Mouse (Mus musculus) intestine, embryonic 15.5 days (tissue): ENCODE results near the gene Nop16. TPM values are rescaled to one million over a fixed set of nuclear protein-coding genes. Genes with fewer than 3 reads are reported as not detected.
A peak's percentile ranks its signal among the peaks of the same experiment; 100 is the strongest.

Experiments used
- ATAC-seq: fragments of 200-750 bp; cut with Nextera tagmentation; 2 replicates; pipeline ENCODE4 v1.8.0; 2017; ENCODE audit warnings: moderate TSS enrichment, moderate library complexity
- H3K27ac ChIP-seq: fragments of 300-500 bp; sonication (generic); 2 replicates; pipeline ENCODE4 v1.5.1; 2015; ENCODE audit warnings: mild to moderate bottlenecking, inconsistent platforms
- H3K27me3 ChIP-seq: fragments of 300-500 bp; sonication (generic); replicated peaks from 2 replicates; pipeline ENCODE4 v1.6.1; 2015; ENCODE audit warnings: inconsistent platforms
- H3K36me3 ChIP-seq: fragments of 300-500 bp; sonication (generic); 2 replicates; pipeline ENCODE4 v1.6.1; 2015; ENCODE audit warnings: inconsistent platforms
- H3K4me1 ChIP-seq: fragments of 300-500 bp; sonication (generic); replicated peaks from 2 replicates; pipeline ENCODE4 v1.6.1; 2015; ENCODE audit warnings: inconsistent platforms
- H3K4me2 ChIP-seq: fragments of 300-500 bp; sonication (generic); replicated peaks from 2 replicates; pipeline ENCODE4 v1.6.1; 2015; ENCODE audit warnings: mild to moderate bottlenecking, inconsistent platforms
- H3K4me3 ChIP-seq: fragments of 300-500 bp; sonication (generic); replicated peaks from 2 replicates; pipeline ENCODE4 v1.5.1; 2015; ENCODE audit warnings: inconsistent platforms
- H3K9ac ChIP-seq: fragments of 300-500 bp; sonication (generic); 2 replicates; pipeline ENCODE4 v1.6.1; 2015; ENCODE audit warnings: inconsistent platforms
- H3K9me3 ChIP-seq: fragments of 300-500 bp; sonication (generic); 2 replicates; pipeline ENCODE4 v1.6.1; 2016; ENCODE audit warnings: inconsistent platforms
- WGBS: fragments of 180-500 bp; shearing (Covaris S2); methylation state at CpG from one replicate; pipeline ENCODE4 v1.1.7; 2015; 5-methylcytosine and 5-hydroxymethylcytosine counted together
- polyA plus RNA-seq: library from polyadenylated mRNA; unstranded; fragments of >200 nt; fragmentation: Nextera tagmentation; extraction: Ambion mirVana; gene quantifications from 2 replicates; pipeline ENCODE4 v1.2.1, GENCODE M21; 2015

Nop16 gene
- polyA plus RNA-seq, 1 experiment from 2014 or later = 86.1 TPM

DNA sequence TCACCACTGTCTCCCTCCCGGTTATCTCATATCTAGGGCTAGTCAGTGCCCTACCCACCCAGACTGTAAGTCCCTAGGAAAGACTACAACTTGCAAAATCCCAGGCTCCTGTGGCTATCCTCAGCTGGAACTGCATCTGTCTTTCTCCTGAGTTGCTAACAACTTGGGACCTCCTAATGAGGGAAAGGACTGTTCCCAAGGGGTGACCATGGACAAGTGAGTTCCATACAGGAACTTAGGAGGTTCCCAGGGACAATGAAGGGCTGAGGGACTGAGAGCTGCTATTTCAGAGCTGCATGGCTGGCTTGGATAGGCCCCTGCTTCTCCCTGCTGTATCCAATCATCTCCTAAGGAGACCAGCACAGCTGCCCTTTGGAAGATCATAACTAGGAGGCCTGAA lies 19.4 kb upstream of the Nop16 start:
- Histone ChIP-seq H3K36me3 (no peaks in the 10 kb centered on the region), H3K27me3 (no peaks in the 10 kb centered on the region), H3K27ac (0 out of 2 replicates have a peak overlapping the region, but pooled peaks have one; percentile 46), H3K4me2 (peak overlapping the region; percentile 17; the same call in 1 of the 2 replicates), H3K9ac (no peak overlapping the region), H3K4me3 (no peak overlapping the region), H3K4me1 (peaks cover 9% of the 10 kb centered on the region; the same call in 1 of the 2 replicates), H3K9me3 (no peaks in the 10 kb centered on the region)
- no peak for ATAC-seq
- 34% methylated on average over 1 of the region's 1 CpGs for WGBS

GRCm38 (mm10) chr13:54608666-54609065 lies 18.8 kb upstream of the Nop16 start:
- 0 out of 2 replicates have a peak overlapping the region, but pooled peaks have one; percentile 46 for H3K27ac ChIP-seq
- peak overlapping the region; percentile 17; the same call in 1 of the 2 replicates for H3K4me2 ChIP-seq
- H3K27me3 ChIP-seq = no peaks in the 10 kb centered on the region
- 35% methylated on average over 8 of the region's 8 CpGs for WGBS
- ATAC-seq = no peak
- no peak overlapping the region for H3K4me3 ChIP-seq
- peaks cover 10% of the 10 kb centered on the region; the same call in 1 of the 2 replicates for H3K4me1 ChIP-seq
- H3K9ac ChIP-seq = no peak overlapping the region
- H3K36me3 ChIP-seq = no peaks in the 10 kb centered on the region
- no peaks in the 10 kb centered on the region for H3K9me3 ChIP-seq

DNA sequence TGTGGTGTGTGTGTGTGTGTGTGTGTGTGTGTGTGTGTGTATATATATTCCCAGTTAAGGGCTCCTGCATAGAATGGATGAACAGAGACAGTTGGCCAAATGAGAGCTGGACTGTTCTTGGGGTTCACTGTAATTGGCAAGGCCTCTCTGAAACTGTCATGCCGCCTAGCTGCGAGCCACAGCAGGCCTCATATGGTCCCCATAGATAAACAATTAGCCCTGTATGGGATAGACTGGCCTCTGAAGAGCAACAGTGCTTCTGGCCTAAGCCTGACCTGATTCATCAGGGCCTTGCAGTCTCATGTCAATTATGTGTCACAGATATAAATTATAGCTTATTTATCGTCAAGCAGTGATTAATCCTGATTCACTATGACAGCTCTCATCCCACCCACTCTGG lies 18.1 kb upstream of the Nop16 start:
- H3K9ac ChIP-seq = no peak overlapping the region
- H3K4me3 ChIP-seq = no peak overlapping the region
- 70% methylated on average over 3 of the region's 3 CpGs for WGBS
- no peak for ATAC-seq
- H3K27me3 ChIP-seq = no peaks in the 10 kb centered on the region
- no peaks in the 10 kb centered on the region for H3K9me3 ChIP-seq
- no peaks in the 10 kb centered on the region for H3K36me3 ChIP-seq
- peaks cover 16% of the 10 kb centered on the region; the same call in 1 of the 2 replicates for H3K4me1 ChIP-seq
- 0 out of 2 replicates have a peak overlapping the region, but pooled peaks have one; percentile 17 for H3K4me2 ChIP-seq
- no peak overlapping the region for H3K27ac ChIP-seq

DNA sequence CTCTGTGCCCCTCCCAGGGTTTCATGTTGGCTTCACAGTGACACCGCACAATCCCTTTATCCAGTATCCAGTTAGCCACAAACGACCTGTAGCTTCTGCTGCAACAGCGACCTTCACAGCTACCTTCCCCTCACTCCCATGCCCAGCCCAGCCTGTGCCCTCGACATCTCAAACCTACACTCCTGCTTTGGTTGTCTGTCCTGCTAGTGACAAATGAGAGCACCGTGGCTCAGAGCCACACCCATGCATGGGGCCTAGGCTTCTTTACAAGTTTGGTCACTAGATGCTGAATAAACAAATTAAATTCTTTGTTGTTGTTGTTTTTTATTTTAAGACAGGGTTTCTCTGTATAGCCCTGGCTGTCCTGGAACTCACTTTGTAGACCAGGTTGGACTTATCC lies 17.3 kb upstream of the Nop16 start:
- Histone ChIP-seq H3K4me1 (peaks cover 21% of the 10 kb centered on the region; the same call in 1 of the 2 replicates), H3K27ac (no peak overlapping the region), H3K4me2 (no peak overlapping the region), H3K36me3 (no peaks in the 10 kb centered on the region), H3K9me3 (no peaks in the 10 kb centered on the region), H3K27me3 (no peaks in the 10 kb centered on the region), H3K4me3 (no peak overlapping the region), H3K9ac (no peak overlapping the region)
- 62% methylated on average over 5 of the region's 5 CpGs for WGBS
- ATAC-seq = no peak

DNA sequence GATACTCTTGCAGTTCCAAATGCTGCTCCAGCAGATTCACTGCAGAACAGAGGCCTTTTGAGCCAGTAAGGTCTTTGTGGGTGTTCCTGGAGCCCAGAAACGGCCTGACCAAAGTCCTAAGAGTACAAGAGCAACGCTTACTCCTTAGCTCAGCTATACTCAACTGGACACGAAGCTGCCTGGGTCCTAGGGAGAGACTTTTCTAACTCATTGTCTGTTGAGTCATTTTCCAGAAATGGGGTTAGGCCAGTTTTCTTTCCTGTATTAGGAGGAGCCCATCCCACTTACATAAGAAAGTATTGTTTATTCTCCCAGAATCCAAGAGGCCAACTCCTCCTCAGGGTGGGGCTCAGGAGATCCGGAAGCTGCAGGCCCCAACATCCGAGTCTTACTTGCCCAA lies 15.5 kb upstream of the Nop16 start:
- Histone ChIP-seq H3K9me3 (no peaks in the 10 kb centered on the region), H3K9ac (no peak overlapping the region), H3K36me3 (no peaks in the 10 kb centered on the region), H3K4me3 (no peak overlapping the region), H3K27ac (peak overlapping the region; percentile 57), H3K4me1 (peaks cover 21% of the 10 kb centered on the region; the same call in 1 of the 2 replicates), H3K4me2 (no peak overlapping the region), H3K27me3 (no peaks in the 10 kb centered on the region)
- peak; percentile 24; the same call in 1 of the 2 replicates for ATAC-seq
- 59% methylated on average over 5 of the region's 5 CpGs for WGBS

DNA sequence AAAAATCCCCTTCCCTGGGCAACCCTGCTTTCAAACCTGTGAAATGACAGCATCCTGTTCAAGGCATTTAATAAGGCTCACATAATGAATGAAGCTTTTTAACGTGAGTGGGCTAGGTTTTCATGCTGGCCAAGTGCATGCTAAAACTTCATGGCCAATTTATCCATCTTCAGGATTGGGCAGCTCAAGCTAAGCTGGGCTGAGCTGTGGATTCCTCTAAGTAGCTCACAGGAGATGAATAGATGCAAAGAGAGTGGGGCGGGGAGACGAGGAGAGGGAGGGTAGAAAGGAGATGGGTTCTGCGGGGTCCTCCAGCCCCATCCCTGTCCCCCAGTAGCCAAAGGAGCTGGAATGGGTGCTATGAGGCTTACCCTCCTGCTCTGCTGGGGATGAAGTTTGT lies 14.3 kb upstream of the Nop16 start:
- no peak for ATAC-seq
- no peak overlapping the region for H3K4me2 ChIP-seq
- WGBS = 70% methylated on average over 4 of the region's 4 CpGs
- H3K9ac ChIP-seq = no peak overlapping the region
- no peaks in the 10 kb centered on the region for H3K36me3 ChIP-seq
- H3K27me3 ChIP-seq = no peaks in the 10 kb centered on the region
- 0 out of 2 replicates have a peak, but pooled peaks cover 21% of the 10 kb centered on the region for H3K4me1 ChIP-seq
- H3K27ac ChIP-seq = no peak overlapping the region
- no peak overlapping the region for H3K4me3 ChIP-seq
- H3K9me3 ChIP-seq = no peaks in the 10 kb centered on the region

DNA sequence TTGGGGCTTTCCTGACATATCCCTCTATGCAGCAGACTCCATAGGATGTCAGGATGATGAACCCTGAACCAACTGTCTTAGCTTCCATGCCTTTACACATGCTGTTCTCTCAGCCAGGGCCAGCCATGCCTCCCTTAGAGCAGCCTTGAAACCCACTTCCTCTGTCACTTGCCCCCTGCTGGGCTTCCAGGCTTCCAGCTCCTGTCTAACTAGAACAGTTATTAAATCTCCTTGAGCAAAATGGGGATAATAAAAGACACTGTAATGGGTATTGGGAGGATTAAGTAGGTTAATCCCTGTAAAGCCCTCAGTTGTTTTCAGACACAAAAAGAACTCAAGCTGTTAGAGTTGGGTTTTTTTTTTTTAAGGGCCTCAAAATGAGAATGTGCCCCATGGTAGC lies 13.6 kb upstream of the Nop16 start:
- Histone ChIP-seq H3K27ac (peak overlapping the region; percentile 81), H3K27me3 (no peaks in the 10 kb centered on the region), H3K4me3 (no peak overlapping the region), H3K36me3 (no peaks in the 10 kb centered on the region), H3K4me2 (no peak overlapping the region), H3K4me1 (0 out of 2 replicates have a peak, but pooled peaks cover 21% of the 10 kb centered on the region), H3K9ac (0 out of 2 replicates have a peak overlapping the region, but pooled peaks have one; percentile 4), H3K9me3 (no peaks in the 10 kb centered on the region)
- ATAC-seq = no peak

GRCm38 (mm10) chr13:54602639-54603111 lies 12.8 kb upstream of the Nop16 start:
- Histone ChIP-seq H3K27ac (peak overlapping the region; percentile 81), H3K9me3 (no peaks in the 10 kb centered on the region), H3K4me2 (0 out of 2 replicates have a peak overlapping the region, but pooled peaks have one; percentile 18), H3K4me1 (0 out of 2 replicates have a peak, but pooled peaks cover 19% of the 10 kb centered on the region), H3K27me3 (no peaks in the 10 kb centered on the region), H3K36me3 (peaks cover 3% of the 10 kb centered on the region; the same call in 1 of the 2 replicates), H3K4me3 (no peak overlapping the region), H3K9ac (no peak overlapping the region)
- 16% methylated on average over 3 of the region's 3 CpGs for WGBS
- peak; percentile 88 for ATAC-seq

DNA sequence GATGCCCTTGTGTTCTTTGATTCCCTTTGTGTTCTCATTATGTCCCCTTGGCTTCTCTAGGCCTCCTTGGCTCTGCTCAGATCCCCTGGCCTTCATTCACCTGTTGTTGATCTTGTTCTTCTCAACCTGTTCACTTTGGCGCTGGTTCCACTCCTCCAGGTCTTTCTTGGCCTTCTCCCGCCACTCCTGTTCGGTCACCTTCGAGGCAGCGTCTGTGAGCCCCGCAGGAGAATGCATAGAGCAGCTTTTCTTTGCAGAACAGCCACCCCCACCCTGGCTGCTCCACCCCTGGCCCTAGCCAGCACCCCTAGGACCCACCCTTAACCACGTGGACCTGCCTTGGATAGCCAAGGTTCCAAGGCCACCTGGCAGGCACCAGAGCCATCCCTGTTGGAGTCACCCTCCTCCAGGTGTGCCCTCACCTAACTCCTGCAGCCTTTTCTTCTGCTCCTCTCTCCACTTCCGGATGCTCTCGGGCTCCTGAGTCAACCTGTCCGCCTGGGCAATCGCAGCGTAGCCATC lies 8.8 kb upstream of the Nop16 start:
- no peaks in the 10 kb centered on the region for H3K27me3 ChIP-seq
- no peak overlapping the region for H3K4me2 ChIP-seq
- WGBS = 87% methylated on average over 12 of the region's 12 CpGs
- ATAC-seq = no peak
- no peaks in the 10 kb centered on the region for H3K9me3 ChIP-seq
- H3K4me3 ChIP-seq = no peak overlapping the region
- H3K27ac ChIP-seq = no peak overlapping the region
- no peak overlapping the region for H3K9ac ChIP-seq
- 0 out of 2 replicates have a peak, but pooled peaks cover 22% of the 10 kb centered on the region for H3K4me1 ChIP-seq
- peaks cover 4% of the 10 kb centered on the region; the same call in 1 of the 2 replicates for H3K36me3 ChIP-seq

GRCm38 (mm10) chr13:54596870-54597269 lies 7.0 kb upstream of the Nop16 start:
- WGBS = 65% methylated on average over 5 of the region's 5 CpGs
- no peak overlapping the region for H3K4me3 ChIP-seq
- no peak overlapping the region for H3K27ac ChIP-seq
- no peak overlapping the region for H3K9ac ChIP-seq
- no peaks in the 10 kb centered on the region for H3K9me3 ChIP-seq
- 0 out of 2 replicates have a peak, but pooled peaks have one; percentile 3 for ATAC-seq
- peaks cover 4% of the 10 kb centered on the region; the same call in 1 of the 2 replicates for H3K36me3 ChIP-seq
- H3K4me2 ChIP-seq = no peak overlapping the region
- H3K4me1 ChIP-seq = 0 out of 2 replicates have a peak, but pooled peaks cover 8% of the 10 kb centered on the region
- H3K27me3 ChIP-seq = no peaks in the 10 kb centered on the region

DNA sequence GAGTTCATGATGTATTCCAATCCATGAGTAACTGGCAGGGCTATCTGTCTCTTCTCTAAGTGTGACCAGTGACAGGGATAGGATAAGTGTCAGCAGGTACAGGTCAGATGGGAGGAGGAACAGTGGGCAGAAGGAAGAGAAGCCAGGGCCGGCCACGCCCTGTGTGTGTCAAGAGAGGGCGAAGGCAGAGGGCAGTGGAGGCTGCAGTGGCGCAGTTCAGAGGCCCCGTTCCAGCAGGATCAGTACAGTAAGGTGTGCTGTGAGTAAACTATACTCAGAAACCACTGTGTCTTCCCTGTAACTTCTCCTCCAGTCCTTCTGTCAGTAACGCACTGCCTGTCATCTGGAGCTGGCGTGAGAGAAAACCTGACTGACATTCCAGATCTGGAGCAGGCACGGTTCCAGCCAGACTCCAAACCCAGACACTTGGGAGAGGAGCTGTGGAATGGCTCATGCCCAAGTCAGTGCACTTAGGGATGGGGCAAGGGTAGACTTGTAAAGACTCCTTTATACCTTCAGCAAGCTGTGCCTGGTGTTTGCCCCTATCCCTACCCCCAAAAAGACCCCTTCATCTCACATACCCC lies 6.3 kb upstream of the Nop16 start:
- Histone ChIP-seq H3K4me1 (peaks cover 13% of the 10 kb centered on the region), H3K9ac (no peak overlapping the region), H3K36me3 (peaks cover 4% of the 10 kb centered on the region; the same call in 1 of the 2 replicates), H3K4me3 (no peak overlapping the region), H3K4me2 (no peak overlapping the region), H3K27me3 (no peaks in the 10 kb centered on the region), H3K9me3 (no peaks in the 10 kb centered on the region), H3K27ac (no peak overlapping the region)
- WGBS = 68% methylated on average over 8 of the region's 8 CpGs
- peak; percentile 63 for ATAC-seq

GRCm38 (mm10) chr13:54593617-54594016 lies 3.7 kb upstream of the Nop16 start:
- H3K27me3 ChIP-seq = no peaks in the 10 kb centered on the region
- no peaks in the 10 kb centered on the region for H3K9me3 ChIP-seq
- H3K4me3 ChIP-seq = no peak overlapping the region
- H3K9ac ChIP-seq = no peak overlapping the region
- H3K4me2 ChIP-seq = no peak overlapping the region
- H3K36me3 ChIP-seq = peaks cover 4% of the 10 kb centered on the region; the same call in 1 of the 2 replicates
- H3K4me1 ChIP-seq = peaks cover 15% of the 10 kb centered on the region
- no peak overlapping the region for H3K27ac ChIP-seq
- ATAC-seq = no peak
- WGBS = 89% methylated on average over 11 of the region's 11 CpGs
